Mouse (Mus musculus) heart, postnatal 0 days (tissue): Measurements from ENCODE around the gene Lamb3. TPM values are rescaled to one million over a fixed set of nuclear protein-coding genes. Genes with fewer than 3 reads are reported as not detected.

Experiments
- ATAC-seq: fragments of 200-750 bp; cut with Nextera tagmentation; 2 replicates; pipeline ENCODE4 v1.8.0; 2017; ENCODE audit warnings: low read depth, moderate number of reproducible peaks, moderate library complexity; ENCODE audit not compliant: insufficient read depth
- DNase-seq: peaks from one replicate; pipeline ENCODE4 v3.0.0-alpha.2; 2016; ENCODE audit warnings: low spot score
- H3K27ac ChIP-seq: fragments of 300-500 bp; sonication (generic); 2 replicates; pipeline ENCODE4 v1.5.1; 2014; ENCODE audit warnings: low read depth, mild to moderate bottlenecking
- H3K27me3 ChIP-seq: fragments of 300-500 bp; sonication (generic); 2 replicates; pipeline ENCODE4 v1.6.1; 2014; ENCODE audit warnings: low read length, mixed read lengths; ENCODE audit not compliant: control insufficient read depth, insufficient read depth
- H3K36me3 ChIP-seq: fragments of 300-500 bp; sonication (generic); replicated peaks from 2 replicates; pipeline ENCODE4 v1.6.1; 2014; ENCODE audit warnings: low read length, mixed read lengths; ENCODE audit not compliant: control insufficient read depth, insufficient read depth
- H3K4me1 ChIP-seq: fragments of 300-500 bp; sonication (generic); 2 replicates; pipeline ENCODE4 v1.6.1; 2014; ENCODE audit warnings: antibody characterized with exemption; ENCODE audit not compliant: control insufficient read depth, insufficient read depth
- H3K4me2 ChIP-seq: fragments of 300-500 bp; sonication (generic); 2 replicates; pipeline ENCODE4 v1.6.1; 2014; ENCODE audit warnings: low read depth, mild to moderate bottlenecking, low read length, moderate library complexity
- H3K4me3 ChIP-seq: fragments of 300-500 bp; sonication (generic); 2 replicates; pipeline ENCODE4 v1.5.1; 2014; ENCODE audit warnings: low read depth, low read length
- H3K9ac ChIP-seq: fragments of 300-500 bp; sonication (generic); replicated peaks from 2 replicates; pipeline ENCODE4 v1.6.1; 2014; ENCODE audit warnings: low read depth, low read length, mixed read lengths
- H3K9me3 ChIP-seq: fragments of 300-500 bp; sonication (generic); replicated peaks from 2 replicates; pipeline ENCODE4 v1.6.1; 2016; ENCODE audit warnings: low read length; ENCODE audit not compliant: control insufficient read depth
- CTCF ChIP-seq: IDR thresholded peaks from 2 replicates; pipeline ENCODE4 v1.5.1; 2016; ENCODE audit warnings: antibody characterized with exemption, control low read depth, low read depth
- EP300 ChIP-seq: IDR thresholded peaks from 2 replicates; pipeline ENCODE4 v1.6.1; 2016; ENCODE audit warnings: antibody characterized with exemption, low read depth
- WGBS: fragments of 180-500 bp; shearing (Covaris S2); extraction: QIAGEN DNeasy Blood & Tissue Kit; methylation state at CpG from one replicate; pipeline ENCODE4 v1.1.7; 2014; 5-methylcytosine and 5-hydroxymethylcytosine counted together
- polyA plus RNA-seq: library from polyadenylated mRNA; unstranded; fragments of >200 nt; fragmentation: Nextera tagmentation; extraction: Ambion mirVana; gene quantifications from 2 replicates; pipeline ENCODE4 v1.2.1, GENCODE M21; 2015
- total RNA-seq: library from RNA; depleted of rRNA; stranded (reverse); fragments of >200 nt; gene quantifications from 2 replicates; pipeline ENCODE4 v1.2.3, GENCODE M21; 2014; ENCODE audit warnings: low replicate concordance

The Lamb3 gene
- total and polyA plus RNA-seq, 2 experiments from 2014 or later, result 8.1 to 9.8 TPM

- DNase-seq (peak; percentile 81), ATAC-seq (peak; percentile 90)
- H3K27me3 ChIP-seq, result no peaks in the 10 kb centered on the region
- H3K9ac ChIP-seq, result peak within 1 kb of the TSS; percentile 83
- TF ChIP-seq CTCF, result peak; percentile 68
- TF ChIP-seq EP300, result no peak
- no peaks in the 10 kb centered on the region; the same call in none of the 2 replicates for H3K4me1 ChIP-seq
- H3K4me3 ChIP-seq, result peak within 1 kb of the TSS; percentile 61
- peak within 1 kb of the TSS; percentile 67 for H3K4me2 ChIP-seq
- WGBS, result 2% methylated on average over 23 of the region's 23 CpGs
- no peaks in the 10 kb centered on the region for H3K36me3 ChIP-seq
- H3K27ac ChIP-seq, result peak within 1 kb of the TSS; percentile 94
- H3K9me3 ChIP-seq, result no peaks in the 10 kb centered on the region
These were observed 65.6 kb downstream of the Lamb3 start, which contains the start of gene G0s2 for GRCm38 (mm10) chr1:193272916-193273601. G0s2 (minus strand) TSS chr1:193273217.

GRCm38 (mm10) chr1:193274407-193275071 is 67.0 kb downstream of the Lamb3 start:
- DNase-seq, result no peak
- Histone ChIP-seq H3K4me2 (no peak overlapping the region), H3K36me3 (no peaks in the 10 kb centered on the region), H3K9ac (no peak overlapping the region), H3K27me3 (no peaks in the 10 kb centered on the region), H3K4me3 (no peak overlapping the region), H3K4me1 (peaks cover 7% of the 10 kb centered on the region), H3K27ac (no peak overlapping the region), H3K9me3 (no peaks in the 10 kb centered on the region)
- no peak for ATAC-seq
- no peak for TF ChIP-seq CTCF
- TF ChIP-seq EP300, result no peak
- 77% methylated on average over 8 of the region's 8 CpGs for WGBS

GRCm38 (mm10) chr1:193278414-193279045 is 71.0 kb downstream of the Lamb3 start:
- 44% methylated on average over 6 of the region's 6 CpGs for WGBS
- H3K9me3 ChIP-seq, result no peaks in the 10 kb centered on the region
- no peak for TF ChIP-seq EP300
- no peak for TF ChIP-seq CTCF
- H3K9ac ChIP-seq, result no peak overlapping the region
- no peak for ATAC-seq
- no peaks in the 10 kb centered on the region for H3K27me3 ChIP-seq
- no peaks in the 10 kb centered on the region for H3K36me3 ChIP-seq
- H3K4me1 ChIP-seq, result peaks cover 7% of the 10 kb centered on the region
- DNase-seq, result no peak
- no peak overlapping the region for H3K4me3 ChIP-seq
- H3K4me2 ChIP-seq, result no peak overlapping the region
- H3K27ac ChIP-seq, result no peak overlapping the region

- H3K4me2 ChIP-seq, result no peak overlapping the region
- H3K4me3 ChIP-seq, result no peak overlapping the region
- no peak overlapping the region for H3K9ac ChIP-seq
- H3K4me1 ChIP-seq, result peaks cover 7% of the 10 kb centered on the region
- DNase-seq (no peak), ATAC-seq (no peak)
- WGBS, result 76% methylated on average over 4 of the region's 4 CpGs
- no peaks in the 10 kb centered on the region for H3K9me3 ChIP-seq
- TF ChIP-seq EP300, result no peak
- no peak for TF ChIP-seq CTCF
- H3K27me3 ChIP-seq, result no peaks in the 10 kb centered on the region
- H3K27ac ChIP-seq, result no peak overlapping the region
- no peaks in the 10 kb centered on the region for H3K36me3 ChIP-seq
These were observed 72.0 kb downstream of the Lamb3 start for GRCm38 (mm10) chr1:193279492-193279891.

GRCm38 (mm10) chr1:193281344-193281743 is 73.8 kb downstream of the Lamb3 start:
- H3K4me2 ChIP-seq, result no peak overlapping the region
- H3K9me3 ChIP-seq, result no peaks in the 10 kb centered on the region
- TF ChIP-seq CTCF, result no peak
- no peak overlapping the region for H3K27ac ChIP-seq
- WGBS, result 98% methylated on average over 2 of the region's 2 CpGs
- no peak overlapping the region for H3K4me3 ChIP-seq
- H3K9ac ChIP-seq, result no peak overlapping the region
- H3K4me1 ChIP-seq, result peaks cover 7% of the 10 kb centered on the region
- H3K27me3 ChIP-seq, result no peaks in the 10 kb centered on the region
- H3K36me3 ChIP-seq, result no peaks in the 10 kb centered on the region
- ATAC-seq, result no peak
- no peak for DNase-seq
